Mouse (Mus musculus) liver, embryonic 13.5 days (tissue): ENCODE data around the gene Marc1. TPM values are rescaled to one million over a fixed set of nuclear protein-coding genes. Genes with fewer than 3 reads are reported as not detected.
A peak's percentile ranks its signal among the peaks of the same experiment; 100 is the strongest.

Source experiments
- ATAC-seq: fragments of 200-750 bp; cut with Nextera tagmentation; 2 replicates; pipeline ENCODE4 v1.8.0; 2017; ENCODE audit warnings: low read depth, mild to moderate bottlenecking, moderate number of reproducible peaks, moderate library complexity
- DNase-seq: peaks from one replicate; pipeline ENCODE4 v3.0.0; 2022
- H3K27ac ChIP-seq: fragments of 300-500 bp; sonication (generic); 2 replicates; pipeline ENCODE4 v1.5.1; 2015; ENCODE audit warnings: moderate library complexity, mild to moderate bottlenecking, inconsistent platforms
- H3K27me3 ChIP-seq: fragments of 300-500 bp; sonication (generic); 2 replicates; pipeline ENCODE4 v1.6.1; 2015; ENCODE audit warnings: mild to moderate bottlenecking, inconsistent platforms
- H3K36me3 ChIP-seq: fragments of 300-500 bp; sonication (generic); 2 replicates; pipeline ENCODE4 v1.6.1; 2015; ENCODE audit warnings: mild to moderate bottlenecking, inconsistent platforms
- H3K4me1 ChIP-seq: fragments of 300-500 bp; sonication (generic); replicated peaks from 2 replicates; pipeline ENCODE4 v1.6.1; 2015; ENCODE audit warnings: inconsistent platforms
- H3K4me2 ChIP-seq: fragments of 300-500 bp; sonication (generic); 2 replicates; pipeline ENCODE4 v1.6.1; 2015; ENCODE audit warnings: inconsistent platforms, mild to moderate bottlenecking, moderate library complexity
- H3K4me3 ChIP-seq: fragments of 300-500 bp; sonication (generic); replicated peaks from 2 replicates; pipeline ENCODE4 v1.5.1; 2015; ENCODE audit warnings: mild to moderate bottlenecking, inconsistent platforms
- H3K9ac ChIP-seq: fragments of 300-500 bp; sonication (generic); 2 replicates; pipeline ENCODE4 v1.6.1; 2015; ENCODE audit warnings: mild to moderate bottlenecking, inconsistent platforms
- H3K9me3 ChIP-seq: fragments of 300-500 bp; sonication (generic); replicated peaks from 2 replicates; pipeline ENCODE4 v1.6.1; 2016; ENCODE audit warnings: inconsistent platforms
- WGBS: fragments of 180-500 bp; shearing (Covaris S2); methylation state at CpG from one replicate; pipeline ENCODE4 v1.1.7; 2015; ENCODE audit not compliant: insufficient replicate concordance; 5-methylcytosine and 5-hydroxymethylcytosine counted together
- polyA plus RNA-seq: library from polyadenylated mRNA; unstranded; fragments of >200 nt; fragmentation: Nextera tagmentation; extraction: Ambion mirVana; gene quantifications from 2 replicates; pipeline ENCODE4 v1.2.1, GENCODE M21; 2015

Gene Marc1
- polyA plus RNA-seq, 1 experiment from 2014 or later, result 13.4 TPM

- no peaks in the 10 kb centered on the region for H3K27me3 ChIP-seq
- WGBS, result 42% methylated on average over 4 of the region's 4 CpGs
- no peak overlapping the region for H3K27ac ChIP-seq
- no peak overlapping the region for H3K4me3 ChIP-seq
- H3K9me3 ChIP-seq, result no peaks in the 10 kb centered on the region
- no peak overlapping the region for H3K9ac ChIP-seq
- peaks cover 42% of the 10 kb centered on the region for H3K4me1 ChIP-seq
- ATAC-seq (no peak), DNase-seq (no peak)
- H3K36me3 ChIP-seq, result no peaks in the 10 kb centered on the region
- no peak overlapping the region for H3K4me2 ChIP-seq
Observed at GRCm38 (mm10) chr1:184783641-184784040, 27.5 kb downstream of the Marc1 start.

DNA sequence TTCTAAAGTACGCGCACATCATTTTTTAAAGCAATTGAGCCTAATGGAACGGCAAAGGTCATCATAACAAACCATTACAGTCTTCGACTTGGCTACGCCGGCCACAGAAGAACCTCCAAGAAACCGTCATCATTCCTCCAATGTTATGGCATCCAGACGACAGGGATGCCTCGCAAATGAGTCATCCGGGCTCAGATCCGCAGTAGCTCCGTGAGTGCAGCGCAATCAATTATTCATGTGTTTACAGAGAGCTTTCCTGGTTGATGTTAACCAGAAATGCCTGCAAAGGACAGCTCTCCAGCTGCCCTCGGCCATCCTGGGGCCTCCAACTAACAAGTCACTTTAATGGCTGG is 29.0 kb downstream of the Marc1 start:
- no peak for ATAC-seq
- Histone ChIP-seq H3K36me3 (no peaks in the 10 kb centered on the region), H3K27me3 (no peaks in the 10 kb centered on the region), H3K4me3 (no peak overlapping the region), H3K27ac (no peak overlapping the region), H3K4me1 (peaks cover 47% of the 10 kb centered on the region), H3K9ac (no peak overlapping the region), H3K4me2 (no peak overlapping the region), H3K9me3 (no peaks in the 10 kb centered on the region)
- 65% methylated on average over 14 of the region's 14 CpGs for WGBS
- no peak for DNase-seq

DNA sequence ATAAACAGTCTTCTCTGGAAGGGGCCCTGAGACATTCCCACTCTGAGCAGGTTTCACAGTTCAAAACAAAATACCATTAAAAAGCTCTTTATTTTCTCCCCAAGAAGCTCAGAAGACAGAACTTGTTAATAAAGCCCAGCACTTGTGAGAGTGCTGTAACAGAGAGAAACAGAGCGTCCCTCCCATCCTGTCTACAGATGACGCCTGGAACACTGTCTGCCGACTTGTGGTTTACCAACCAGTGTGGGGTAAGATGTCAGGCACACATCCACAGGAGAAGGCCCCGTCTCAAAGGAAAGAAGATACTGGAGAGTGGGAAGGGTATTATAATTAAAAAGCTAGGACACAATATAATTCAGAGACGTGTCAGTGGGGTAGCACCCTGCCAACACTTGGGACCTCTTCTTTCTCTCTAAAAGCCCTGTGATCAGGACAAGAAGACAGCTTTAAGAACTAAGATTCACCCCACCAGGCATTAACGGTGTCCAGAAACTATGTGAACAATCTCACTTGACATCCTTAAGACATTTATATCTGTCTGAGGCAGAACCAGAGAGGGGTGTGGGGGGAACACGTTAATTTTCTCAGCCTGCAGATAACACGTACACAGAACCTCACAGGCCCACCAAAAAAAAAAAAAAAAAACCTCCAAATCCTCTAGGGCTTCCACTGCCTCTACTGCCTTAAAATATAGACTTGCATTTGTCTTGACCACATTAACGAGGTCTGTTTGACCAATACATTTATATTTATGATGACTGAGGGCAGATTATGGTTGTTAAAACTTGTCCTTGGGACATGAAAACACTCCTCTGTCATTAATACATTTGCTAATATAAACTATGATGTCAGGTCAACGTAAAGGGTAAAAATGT is 29.6 kb downstream of the Marc1 start:
- Histone ChIP-seq H3K27me3 (no peaks in the 10 kb centered on the region), H3K9ac (no peak overlapping the region), H3K4me3 (no peak overlapping the region), H3K4me2 (peak overlapping the region; percentile 19), H3K4me1 (peaks cover 47% of the 10 kb centered on the region), H3K27ac (peak overlapping the region; percentile 72), H3K9me3 (no peaks in the 10 kb centered on the region), H3K36me3 (no peaks in the 10 kb centered on the region)
- DNase-seq, result no peak
- peak; percentile 89 for ATAC-seq
- 20% methylated on average over 10 of the region's 10 CpGs for WGBS

DNA sequence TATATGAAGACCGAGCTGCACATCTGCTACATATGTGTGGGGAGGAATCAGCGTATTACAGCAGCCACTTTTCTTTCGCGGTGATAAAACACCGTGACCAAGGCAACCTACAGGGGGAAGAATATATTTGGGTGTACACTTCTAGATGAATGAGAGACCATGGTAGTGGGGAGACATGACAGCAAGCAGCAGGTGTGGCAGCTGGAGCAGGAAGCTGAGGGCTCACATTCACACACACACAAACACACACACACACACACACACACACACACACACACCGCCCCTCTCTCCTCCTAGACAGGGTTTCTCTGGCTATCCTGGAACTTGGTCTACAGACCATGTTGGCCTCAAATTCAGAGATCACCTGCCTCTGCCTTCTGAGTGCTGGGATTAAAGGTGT is 33.0 kb downstream of the Marc1 start:
- 86% methylated on average over 6 of the region's 6 CpGs for WGBS
- DNase-seq, result no peak
- no peak for ATAC-seq

GRCm38 (mm10) chr1:184777061-184777795 is 33.9 kb downstream of the Marc1 start:
- Histone ChIP-seq H3K27ac (no peak overlapping the region), H3K4me1 (peaks cover 37% of the 10 kb centered on the region), H3K4me3 (no peak overlapping the region), H3K36me3 (no peaks in the 10 kb centered on the region), H3K9ac (no peak overlapping the region), H3K27me3 (no peaks in the 10 kb centered on the region), H3K4me2 (no peak overlapping the region), H3K9me3 (no peaks in the 10 kb centered on the region)
- DNase-seq (no peak), ATAC-seq (no peak)
- 33% methylated on average over 22 of the region's 22 CpGs for WGBS

More for the DNA sequence above, 33.0 kb downstream of the Marc1 start:
- H3K27ac ChIP-seq, result no peak overlapping the region
- no peaks in the 10 kb centered on the region for H3K27me3 ChIP-seq
- H3K4me1 ChIP-seq, result peaks cover 46% of the 10 kb centered on the region
- H3K9me3 ChIP-seq, result no peaks in the 10 kb centered on the region
- no peak overlapping the region for H3K9ac ChIP-seq
- H3K4me3 ChIP-seq, result no peak overlapping the region
- H3K4me2 ChIP-seq, result no peak overlapping the region
- H3K36me3 ChIP-seq, result no peaks in the 10 kb centered on the region

- no peak overlapping the region for H3K9ac ChIP-seq
- H3K4me1 ChIP-seq, result peaks cover 28% of the 10 kb centered on the region
- DNase-seq (no peak), ATAC-seq (no peak)
- no peaks in the 10 kb centered on the region for H3K36me3 ChIP-seq
- H3K4me2 ChIP-seq, result no peak overlapping the region
- H3K9me3 ChIP-seq, result no peaks in the 10 kb centered on the region
- H3K27ac ChIP-seq, result no peak overlapping the region
- no peaks in the 10 kb centered on the region for H3K27me3 ChIP-seq
- WGBS, result 56% methylated on average over 9 of the region's 9 CpGs
- no peak overlapping the region for H3K4me3 ChIP-seq
Observed at GRCm38 (mm10) chr1:184775289-184775688, 35.8 kb downstream of the Marc1 start.

GRCm38 (mm10) chr1:184771891-184772249 is 39.2 kb downstream of the Marc1 start:
- H3K9ac ChIP-seq, result no peak overlapping the region
- DNase-seq (no peak), ATAC-seq (peak; percentile 47; the same call in 1 of the 2 replicates)
- 6% methylated on average over 9 of the region's 9 CpGs for WGBS
- no peaks in the 10 kb centered on the region for H3K9me3 ChIP-seq
- H3K36me3 ChIP-seq, result no peaks in the 10 kb centered on the region
- no peak overlapping the region for H3K4me3 ChIP-seq
- no peak overlapping the region for H3K27ac ChIP-seq
- peaks cover 12% of the 10 kb centered on the region for H3K4me1 ChIP-seq
- H3K27me3 ChIP-seq, result no peaks in the 10 kb centered on the region
- peak overlapping the region; percentile 33 for H3K4me2 ChIP-seq

- Histone ChIP-seq H3K9me3 (no peaks in the 10 kb centered on the region), H3K4me3 (no peak overlapping the region), H3K27me3 (no peaks in the 10 kb centered on the region), H3K4me1 (peaks cover 11% of the 10 kb centered on the region), H3K27ac (peak overlapping the region; percentile 39; the same call in 1 of the 2 replicates), H3K36me3 (no peaks in the 10 kb centered on the region), H3K4me2 (peak overlapping the region; percentile 36; the same call in 1 of the 2 replicates), H3K9ac (no peak overlapping the region)
- ATAC-seq (peak; percentile 65; the same call in 1 of the 2 replicates), DNase-seq (peak; percentile 55)
- WGBS, result 4% methylated on average over 18 of the region's 18 CpGs
Observed at GRCm38 (mm10) chr1:184771202-184771890, 39.8 kb downstream of the Marc1 start.

GRCm38 (mm10) chr1:184763866-184764265 is 47.2 kb downstream of the Marc1 start:
- Histone ChIP-seq H3K4me1 (no peaks in the 10 kb centered on the region), H3K4me2 (no peak overlapping the region)

DNA sequence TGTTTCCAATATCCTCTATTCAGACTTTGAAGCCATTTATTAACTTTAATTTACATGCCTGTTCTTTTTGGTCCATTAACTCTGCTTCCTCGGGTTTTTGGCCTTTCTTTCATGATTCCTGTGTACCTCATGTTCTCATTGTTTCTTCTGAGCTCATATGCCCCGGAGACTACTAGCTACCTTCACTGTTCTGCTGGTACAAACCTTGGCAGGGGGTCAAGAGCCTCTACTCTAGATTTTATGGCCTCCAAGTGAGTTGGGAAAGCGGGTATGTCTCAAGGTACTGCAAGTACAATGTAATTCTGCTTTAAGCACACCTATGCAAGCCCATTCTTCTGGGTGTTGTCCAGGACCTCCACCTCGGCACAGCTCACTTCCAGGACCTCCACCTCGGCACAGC is 48.2 kb downstream of the Marc1 start:
- no peaks in the 10 kb centered on the region for H3K9me3 ChIP-seq
- DNase-seq (no peak), ATAC-seq (no peak)
- H3K9ac ChIP-seq, result no peak overlapping the region
- H3K27me3 ChIP-seq, result no peaks in the 10 kb centered on the region
- H3K36me3 ChIP-seq, result no peaks in the 10 kb centered on the region
- no peak overlapping the region for H3K4me3 ChIP-seq
- H3K4me2 ChIP-seq, result no peak overlapping the region
- 50% methylated on average over 5 of the region's 5 CpGs for WGBS
- H3K27ac ChIP-seq, result no peak overlapping the region
- H3K4me1 ChIP-seq, result no peaks in the 10 kb centered on the region

More at GRCm38 (mm10) chr1:184763866-184764265, 47.2 kb downstream of the Marc1 start:
- WGBS, result 30% methylated on average over 3 of the region's 3 CpGs
- H3K36me3 ChIP-seq, result no peaks in the 10 kb centered on the region
- no peaks in the 10 kb centered on the region for H3K9me3 ChIP-seq
- H3K4me3 ChIP-seq, result no peak overlapping the region
- H3K27me3 ChIP-seq, result no peaks in the 10 kb centered on the region
- no peak overlapping the region for H3K27ac ChIP-seq
- DNase-seq, result no peak
- H3K9ac ChIP-seq, result no peak overlapping the region
- no peak for ATAC-seq

DNA sequence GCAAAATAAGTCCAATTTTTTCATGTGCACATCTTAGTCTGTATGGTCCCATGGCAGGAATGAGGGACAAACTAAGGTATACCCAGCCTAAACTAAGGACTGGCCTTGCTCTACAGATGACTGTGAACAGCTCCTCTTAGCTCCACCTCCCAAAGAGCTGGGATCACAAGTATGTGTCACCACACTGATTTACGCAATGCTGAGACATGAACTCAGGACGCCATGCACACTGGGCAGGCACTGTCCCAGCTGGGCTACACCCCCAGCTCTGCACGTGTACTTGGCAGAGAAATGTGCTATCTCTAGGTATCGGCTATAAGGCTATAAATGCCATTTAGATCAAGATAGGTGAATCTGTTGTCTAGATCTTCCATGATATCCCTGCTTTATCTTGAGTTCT is 49.1 kb downstream of the Marc1 start:
- Histone ChIP-seq H3K4me1 (no peaks in the 10 kb centered on the region), H3K9ac (no peak overlapping the region), H3K36me3 (no peaks in the 10 kb centered on the region), H3K27ac (no peak overlapping the region), H3K4me2 (no peak overlapping the region), H3K9me3 (no peaks in the 10 kb centered on the region), H3K4me3 (no peak overlapping the region), H3K27me3 (no peaks in the 10 kb centered on the region)
- ATAC-seq (no peak), DNase-seq (no peak)
- WGBS, result 59% methylated on average over 4 of the region's 4 CpGs
